Mouse (Mus musculus) testis, adult 2 months (tissue): Measurements from ENCODE around the gene Arfip2.

ENCODE experiments used
- CTCF ChIP-seq: fragments of 200-500 bp; IDR thresholded peaks from 2 replicates; pipeline ENCODE4 v1.5.1; 2012; ENCODE audit warnings: low read depth, mild to moderate bottlenecking, inconsistent platforms, low read length, moderate library complexity; ENCODE audit not compliant: control insufficient read depth, insufficient read depth, insufficient replicate concordance
- POLR2A ChIP-seq: fragments of 200-500 bp; IDR thresholded peaks from 2 replicates; pipeline ENCODE4 v1.6.1; 2012; ENCODE audit warnings: low read depth, mild to moderate bottlenecking, inconsistent platforms, low read length, moderate library complexity; ENCODE audit not compliant: control insufficient read depth

DNA sequence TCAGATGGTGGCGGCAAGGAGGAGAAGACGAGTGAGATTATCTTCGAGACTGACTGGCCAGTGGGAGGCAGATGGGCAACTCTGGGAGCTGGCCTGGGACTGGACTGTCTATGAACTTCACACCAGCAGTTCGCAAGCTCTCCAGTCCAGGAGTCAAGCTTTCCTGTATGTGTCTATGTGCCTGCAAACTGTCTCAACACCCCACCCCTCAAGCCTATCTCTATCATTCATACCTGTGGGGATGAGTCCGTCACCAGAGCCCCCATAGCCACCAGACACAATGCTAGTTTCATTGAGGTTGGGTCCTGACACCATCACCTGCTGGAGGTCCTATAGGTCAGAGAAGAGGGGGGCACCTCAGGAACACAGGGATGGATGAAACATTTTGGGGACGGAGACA, 1.4 kb downstream of the Arfip2 start:
- TF ChIP-seq CTCF, result no peak
- TF ChIP-seq POLR2A, result no peak
